Mouse (Mus musculus): ENCODE measurements around the gene Ikbip. TPM values are rescaled to one million over a fixed set of nuclear protein-coding genes. Genes with fewer than 3 reads are reported as not detected.
A peak's percentile ranks its signal among the peaks of the same experiment; 100 is the strongest.

Gene Ikbip
- 9.6 and 12.7 TPM in 2 replicates for polyA plus RNA-seq (2014; fragmentation: Nextera tagmentation; extraction: Ambion mirVana)

DNA sequence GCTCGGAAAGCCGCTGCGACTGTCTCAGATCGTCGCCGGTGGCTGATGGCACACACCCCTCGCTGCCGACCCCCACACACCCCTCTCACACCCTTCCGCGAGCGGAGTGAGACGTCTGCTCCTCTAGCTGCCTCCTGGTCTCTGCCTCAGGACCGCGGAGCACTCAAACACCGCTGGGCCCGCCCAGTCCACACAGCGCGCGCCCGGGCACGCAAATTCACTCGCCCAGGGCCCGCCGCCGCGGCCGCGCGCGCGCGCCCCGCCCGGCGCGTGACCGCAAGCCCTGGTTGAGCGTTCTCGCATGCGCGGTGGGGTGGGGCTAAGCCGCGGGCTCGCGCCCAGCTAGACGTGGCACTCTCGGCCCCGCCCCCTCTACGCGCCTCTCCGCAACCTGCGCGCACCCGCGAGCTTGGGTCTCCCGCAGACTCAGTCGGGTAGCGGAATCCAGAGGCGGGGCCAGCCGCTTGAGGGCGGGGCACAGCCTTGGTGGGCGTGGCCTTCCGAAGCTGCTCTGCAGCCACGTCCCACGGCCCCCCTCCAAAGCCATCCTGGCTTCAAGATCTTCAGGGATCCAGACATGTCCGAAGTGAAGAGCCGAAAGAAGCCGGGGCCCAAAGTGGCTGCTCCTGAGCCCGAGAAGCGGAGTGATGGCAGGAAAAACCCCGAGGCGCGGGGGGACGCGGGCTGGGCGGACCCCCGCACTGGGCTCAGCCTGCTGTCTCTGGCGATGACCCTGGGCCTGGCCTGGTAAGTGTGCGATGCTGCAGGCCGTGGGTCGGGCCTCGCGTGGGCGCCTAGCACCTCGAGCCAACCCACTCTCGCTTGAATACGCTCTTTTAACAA, at the start of gene Ikbip, which contains the start of gene Apaf1:
Gene Ikbip (plus strand): TSS at position 391 of the 843 bp plus-strand sequence.
Gene Apaf1 (minus strand): TSS at position 221 of the 843 bp plus-strand sequence.
- Histone ChIP-seq H3K4me3 (ENCODE audit: low read depth, low read length) (peak within 1 kb of the TSS; percentile 67), H3K4me2 (ENCODE audit: low read length) (peak within 1 kb of the TSS; percentile 61), H3K4me1 (ENCODE audit: control insufficient read depth, insufficient read depth, low read length) (no peaks in the 10 kb centered on the region), H3K9ac (ENCODE audit: low read length) (peak within 1 kb of the TSS; percentile 76), H3K9me3 (replicated peaks; ENCODE audit: control insufficient read depth, low read length) (no peaks in the 10 kb centered on the region), H3K27me3 (replicated peaks; ENCODE audit: control insufficient read depth, insufficient read depth, low read length) (no peaks in the 10 kb centered on the region), H3K36me3 (ENCODE audit: control insufficient read depth, insufficient read depth, low read length) (peaks cover 11% of the 10 kb centered on the region), H3K27ac (ENCODE audit: low read depth, low read length) (peak within 1 kb of the TSS; percentile 84)
- under 1% methylated on average over 86 of the region's 87 CpGs for WGBS
- peak; percentile 99 for DNase-seq (ENCODE audit: low spot score)
- peak; percentile 96 for ATAC-seq

DNA sequence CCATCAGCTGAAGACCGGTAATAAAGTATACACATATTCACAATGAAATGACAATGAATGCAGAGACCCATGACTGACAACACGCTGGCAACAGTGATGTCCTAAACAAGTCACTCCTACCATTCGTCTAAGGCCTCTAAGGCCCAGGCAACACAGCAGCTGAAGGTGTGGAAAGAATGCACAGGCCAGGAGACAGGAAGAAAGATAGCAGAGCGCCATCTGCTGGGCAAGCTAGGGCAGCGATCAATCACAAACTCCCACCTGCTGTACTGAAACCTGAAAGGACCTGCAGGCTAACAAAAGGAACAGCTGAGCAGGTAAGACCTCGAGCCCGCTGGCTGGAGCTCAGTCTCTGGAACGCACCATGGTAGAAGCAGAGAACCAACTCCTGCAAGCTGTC, 48.8 kb upstream of the Ikbip start:
- 20% methylated on average over 8 of the region's 8 CpGs for WGBS
- no peaks in the 10 kb centered on the region for H3K4me1 ChIP-seq (ENCODE audit: control insufficient read depth, insufficient read depth, low read length)
- peak; percentile 74 for ATAC-seq

DNA sequence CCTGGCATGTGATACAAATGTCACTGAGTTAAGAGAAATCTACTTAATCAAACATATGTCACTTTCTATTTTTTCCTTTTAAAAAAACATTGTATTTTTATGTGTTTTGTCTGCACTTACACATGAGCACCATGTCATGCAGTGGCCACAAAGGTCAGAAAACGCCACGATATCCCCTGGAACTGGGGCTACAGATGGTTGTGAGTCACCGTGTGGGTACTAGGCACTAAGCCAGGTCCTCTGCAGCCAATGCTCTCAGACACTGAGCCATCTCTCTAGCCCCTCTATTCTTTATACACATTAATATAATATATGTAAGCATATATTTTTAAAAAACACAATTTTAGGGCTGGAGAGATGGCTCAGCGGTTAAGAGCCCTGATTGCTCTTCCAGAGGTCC, 33.0 kb upstream of the Ikbip start:
- H3K27ac ChIP-seq (ENCODE audit: low read depth, low read length) = no peak overlapping the region
- H3K4me2 ChIP-seq (ENCODE audit: low read length) = no peak overlapping the region
- no peak overlapping the region for H3K9ac ChIP-seq (ENCODE audit: low read length)
- H3K9me3 ChIP-seq (replicated peaks; ENCODE audit: control insufficient read depth, low read length) = no peaks in the 10 kb centered on the region
- no peaks in the 10 kb centered on the region for H3K4me1 ChIP-seq (ENCODE audit: control insufficient read depth, insufficient read depth, low read length)
- ATAC-seq (no peak), DNase-seq (ENCODE audit: low spot score) (no peak)
- 92% methylated on average over 4 of the region's 4 CpGs for WGBS
- no peak overlapping the region for H3K4me3 ChIP-seq (ENCODE audit: low read depth, low read length)
- H3K36me3 ChIP-seq (ENCODE audit: control insufficient read depth, insufficient read depth, low read length) = peaks cover 45% of the 10 kb centered on the region
- H3K27me3 ChIP-seq (replicated peaks; ENCODE audit: control insufficient read depth, insufficient read depth, low read length) = no peaks in the 10 kb centered on the region

More for the DNA sequence above, 48.8 kb upstream of the Ikbip start:
- Histone ChIP-seq H3K27ac (ENCODE audit: low read depth, low read length) (no peak overlapping the region), H3K9me3 (replicated peaks; ENCODE audit: control insufficient read depth, low read length) (no peaks in the 10 kb centered on the region), H3K4me3 (ENCODE audit: low read depth, low read length) (no peak overlapping the region), H3K4me2 (ENCODE audit: low read length) (no peak overlapping the region), H3K27me3 (replicated peaks; ENCODE audit: control insufficient read depth, insufficient read depth, low read length) (no peaks in the 10 kb centered on the region), H3K9ac (ENCODE audit: low read length) (no peak overlapping the region), H3K36me3 (ENCODE audit: control insufficient read depth, insufficient read depth, low read length) (peaks cover 24% of the 10 kb centered on the region)
- DNase-seq (ENCODE audit: low spot score) = peak; percentile 80

DNA sequence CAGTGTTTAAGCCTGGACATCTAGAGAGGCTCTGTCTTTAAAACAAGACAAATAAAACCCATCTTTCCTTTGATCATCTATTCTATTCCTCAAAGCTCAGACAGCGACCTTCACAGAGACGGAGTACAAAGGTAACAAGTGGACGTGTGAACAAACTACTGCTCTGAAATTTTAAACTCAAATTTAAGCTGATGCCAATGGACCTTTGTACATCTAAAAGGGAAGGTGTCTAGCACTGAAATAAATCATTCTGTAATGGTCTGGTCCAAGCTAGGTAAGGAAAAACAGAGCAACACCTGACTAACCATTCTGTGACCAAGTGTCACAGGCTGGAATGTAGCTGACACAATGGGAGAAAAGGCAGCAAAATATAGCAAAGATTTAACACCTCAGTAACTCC, 31.6 kb upstream of the Ikbip start:
- ATAC-seq = no peak
- Histone ChIP-seq H3K9me3 (replicated peaks; ENCODE audit: control insufficient read depth, low read length) (no peaks in the 10 kb centered on the region), H3K36me3 (ENCODE audit: control insufficient read depth, insufficient read depth, low read length) (peaks cover 54% of the 10 kb centered on the region), H3K9ac (ENCODE audit: low read length) (no peak overlapping the region), H3K4me3 (ENCODE audit: low read depth, low read length) (no peak overlapping the region), H3K27ac (ENCODE audit: low read depth, low read length) (no peak overlapping the region), H3K4me1 (ENCODE audit: control insufficient read depth, insufficient read depth, low read length) (no peaks in the 10 kb centered on the region), H3K4me2 (ENCODE audit: low read length) (no peak overlapping the region), H3K27me3 (replicated peaks; ENCODE audit: control insufficient read depth, insufficient read depth, low read length) (no peaks in the 10 kb centered on the region)
- 94% methylated on average over 3 of the region's 3 CpGs for WGBS
- DNase-seq (ENCODE audit: low spot score) = no peak

DNA sequence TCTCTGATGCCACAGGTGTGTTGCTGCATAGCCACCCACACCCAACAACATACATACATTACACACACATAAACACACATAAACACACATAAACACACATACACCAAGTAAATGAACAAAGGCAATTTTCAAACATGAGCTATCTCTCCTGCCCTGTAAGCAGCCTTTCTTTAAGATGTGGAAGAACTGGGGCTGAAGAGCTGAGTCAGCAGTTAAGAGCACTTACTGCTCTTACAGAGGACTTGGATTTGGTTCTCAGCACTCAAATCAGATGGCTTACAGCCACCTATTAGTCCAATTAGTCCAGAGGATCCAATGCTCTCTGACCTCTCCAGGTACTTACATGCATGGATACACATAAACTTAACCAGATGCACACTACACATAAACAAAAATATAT, 30.0 kb upstream of the Ikbip start:
- Histone ChIP-seq H3K4me3 (ENCODE audit: low read depth, low read length) (no peak overlapping the region), H3K27me3 (replicated peaks; ENCODE audit: control insufficient read depth, insufficient read depth, low read length) (no peaks in the 10 kb centered on the region), H3K4me2 (ENCODE audit: low read length) (no peak overlapping the region), H3K36me3 (ENCODE audit: control insufficient read depth, insufficient read depth, low read length) (peaks cover 45% of the 10 kb centered on the region), H3K9me3 (replicated peaks; ENCODE audit: control insufficient read depth, low read length) (no peaks in the 10 kb centered on the region), H3K4me1 (ENCODE audit: control insufficient read depth, insufficient read depth, low read length) (no peaks in the 10 kb centered on the region), H3K9ac (ENCODE audit: low read length) (no peak overlapping the region), H3K27ac (ENCODE audit: low read depth, low read length) (no peak overlapping the region)
- no peak for ATAC-seq
- DNase-seq (ENCODE audit: low spot score) = no peak

DNA sequence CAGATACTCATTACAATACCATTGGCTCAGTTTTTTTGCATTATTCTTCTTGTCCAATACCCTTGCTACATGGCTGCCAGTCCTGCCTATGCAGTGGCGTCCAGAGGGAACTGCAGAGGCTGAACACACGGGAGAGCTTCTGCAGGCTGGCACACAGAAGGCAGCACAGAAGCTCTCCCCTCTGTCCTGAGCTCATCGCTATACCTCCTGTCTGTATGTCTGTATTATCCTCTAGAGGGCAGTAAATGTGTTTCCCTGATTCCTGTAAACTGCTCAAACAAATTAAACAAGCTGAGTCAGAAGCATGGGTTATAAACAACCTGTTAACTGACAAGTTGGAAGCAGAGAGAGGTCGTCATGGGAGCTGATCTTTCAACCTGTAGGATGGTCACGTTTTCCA, 22.0 kb upstream of the Ikbip start:
- H3K4me1 ChIP-seq (ENCODE audit: control insufficient read depth, insufficient read depth, low read length) = no peaks in the 10 kb centered on the region
- no peak overlapping the region for H3K27ac ChIP-seq (ENCODE audit: low read depth, low read length)
- WGBS = 37% methylated on average over 5 of the region's 5 CpGs
- no peak overlapping the region for H3K4me2 ChIP-seq (ENCODE audit: low read length)
- DNase-seq (ENCODE audit: low spot score) (peak; percentile 62), ATAC-seq (peak; percentile 63; the same call in 1 of the 2 replicates)
- no peak overlapping the region for H3K4me3 ChIP-seq (ENCODE audit: low read depth, low read length)
- H3K36me3 ChIP-seq (ENCODE audit: control insufficient read depth, insufficient read depth, low read length) = peaks cover 34% of the 10 kb centered on the region
- H3K9ac ChIP-seq (ENCODE audit: low read length) = no peak overlapping the region
- H3K27me3 ChIP-seq (replicated peaks; ENCODE audit: control insufficient read depth, insufficient read depth, low read length) = no peaks in the 10 kb centered on the region
- H3K9me3 ChIP-seq (replicated peaks; ENCODE audit: control insufficient read depth, low read length) = no peaks in the 10 kb centered on the region

DNA sequence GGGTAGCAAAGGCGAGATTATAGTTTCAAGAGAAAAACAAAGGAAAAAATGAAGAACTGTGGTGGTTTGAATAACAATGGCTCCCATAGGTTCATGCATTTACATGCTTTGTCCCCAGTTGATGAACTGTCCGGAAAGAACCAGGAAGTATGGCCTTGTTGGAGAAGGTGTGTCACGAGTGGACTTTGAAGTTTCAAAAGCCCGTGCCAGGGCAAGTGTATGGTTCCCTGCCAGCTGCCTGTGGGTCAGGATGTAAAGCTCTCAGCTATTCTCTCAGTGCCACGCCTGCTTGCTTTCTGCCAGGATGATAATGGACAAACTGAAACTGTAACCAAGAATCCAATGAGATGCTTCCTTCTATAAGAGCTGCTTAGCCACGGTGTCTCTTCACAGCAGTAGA, 20.4 kb upstream of the Ikbip start:
- H3K27me3 ChIP-seq (replicated peaks; ENCODE audit: control insufficient read depth, insufficient read depth, low read length) = no peaks in the 10 kb centered on the region
- no peak overlapping the region for H3K9ac ChIP-seq (ENCODE audit: low read length)
- H3K36me3 ChIP-seq (ENCODE audit: control insufficient read depth, insufficient read depth, low read length) = peaks cover 45% of the 10 kb centered on the region
- H3K9me3 ChIP-seq (replicated peaks; ENCODE audit: control insufficient read depth, low read length) = no peaks in the 10 kb centered on the region
- no peak overlapping the region for H3K4me2 ChIP-seq (ENCODE audit: low read length)
- 92% methylated on average over 6 of the region's 6 CpGs for WGBS
- ATAC-seq (no peak), DNase-seq (ENCODE audit: low spot score) (no peak)
- H3K4me3 ChIP-seq (ENCODE audit: low read depth, low read length) = no peak overlapping the region
- no peak overlapping the region for H3K27ac ChIP-seq (ENCODE audit: low read depth, low read length)
- H3K4me1 ChIP-seq (ENCODE audit: control insufficient read depth, insufficient read depth, low read length) = no peaks in the 10 kb centered on the region

DNA sequence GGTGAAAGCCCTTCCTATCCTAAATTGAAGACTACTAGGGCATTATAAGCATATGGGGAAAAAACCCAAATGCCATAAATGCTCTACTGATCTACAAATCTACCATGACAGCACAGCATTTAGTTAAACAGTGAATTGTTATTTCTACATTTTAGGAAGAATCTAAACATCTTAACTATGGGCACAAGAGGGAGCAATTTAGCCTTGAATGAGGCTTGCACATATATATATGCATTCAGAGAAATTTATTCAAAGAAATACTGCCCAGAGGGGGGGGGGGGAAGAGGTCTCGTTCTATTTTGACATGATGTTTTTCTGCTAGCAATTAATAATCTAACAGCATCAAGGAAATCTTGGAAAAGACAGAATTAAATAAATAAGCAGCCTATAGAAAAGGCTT, 11.0 kb upstream of the Ikbip start:
- H3K9me3 ChIP-seq (replicated peaks; ENCODE audit: control insufficient read depth, low read length) = no peaks in the 10 kb centered on the region
- H3K36me3 ChIP-seq (ENCODE audit: control insufficient read depth, insufficient read depth, low read length) = peaks cover 23% of the 10 kb centered on the region
- no peaks in the 10 kb centered on the region for H3K4me1 ChIP-seq (ENCODE audit: control insufficient read depth, insufficient read depth, low read length)
- no peak overlapping the region for H3K27ac ChIP-seq (ENCODE audit: low read depth, low read length)
- H3K9ac ChIP-seq (ENCODE audit: low read length) = no peak overlapping the region
- H3K4me3 ChIP-seq (ENCODE audit: low read depth, low read length) = no peak overlapping the region
- ATAC-seq (no peak), DNase-seq (ENCODE audit: low spot score) (peak; percentile 65)
- no peak overlapping the region for H3K4me2 ChIP-seq (ENCODE audit: low read length)
- H3K27me3 ChIP-seq (replicated peaks; ENCODE audit: control insufficient read depth, insufficient read depth, low read length) = no peaks in the 10 kb centered on the region
- WGBS = 57% methylated on average over 1 of the region's 1 CpGs

DNA sequence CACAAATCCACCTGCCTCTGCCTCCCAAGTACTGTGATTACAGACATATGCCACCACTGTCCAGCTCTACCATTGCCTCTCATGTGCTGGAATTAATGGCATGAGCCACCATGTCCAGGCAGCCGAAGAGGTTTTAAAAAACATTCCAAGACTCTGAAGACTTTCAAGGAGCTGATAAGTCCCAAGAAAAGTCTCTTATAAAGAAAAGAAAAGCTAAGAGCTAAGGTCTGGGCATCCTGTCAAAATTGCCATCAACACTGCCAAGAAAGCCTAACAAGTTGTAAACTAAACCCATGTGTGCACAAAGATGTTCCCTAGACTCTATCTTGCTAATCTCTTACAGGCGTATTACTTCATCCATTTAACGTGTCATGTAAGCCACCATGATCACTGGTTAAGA, 9.4 kb upstream of the Ikbip start:
- no peak for ATAC-seq

More for the DNA sequence above, 9.4 kb upstream of the Ikbip start:
- peak; percentile 61 for DNase-seq (ENCODE audit: low spot score)
- H3K9me3 ChIP-seq (replicated peaks; ENCODE audit: control insufficient read depth, low read length) = no peaks in the 10 kb centered on the region
- no peak overlapping the region for H3K4me2 ChIP-seq (ENCODE audit: low read length)
- H3K36me3 ChIP-seq (ENCODE audit: control insufficient read depth, insufficient read depth, low read length) = peaks cover 34% of the 10 kb centered on the region
- WGBS = 85% methylated on average over 3 of the region's 3 CpGs
- no peaks in the 10 kb centered on the region for H3K4me1 ChIP-seq (ENCODE audit: control insufficient read depth, insufficient read depth, low read length)
- no peak overlapping the region for H3K4me3 ChIP-seq (ENCODE audit: low read depth, low read length)
- no peaks in the 10 kb centered on the region for H3K27me3 ChIP-seq (replicated peaks; ENCODE audit: control insufficient read depth, insufficient read depth, low read length)
- H3K9ac ChIP-seq (ENCODE audit: low read length) = no peak overlapping the region
- H3K27ac ChIP-seq (ENCODE audit: low read depth, low read length) = no peak overlapping the region

Data from forebrain, embryonic 14.5 days (tissue).